Mouse (Mus musculus) c-Kit-positive CD71-positive TER-119-positive erythroid progenitor cells, embryonic 14.5 days (primary cell): Measurements from ENCODE around the gene Tipin.
A peak's percentile ranks its signal among the peaks of the same experiment; 100 is the strongest.
"Not testable (repeated sequence)": the region's sequence is repeated elsewhere in the genome, so short reads cannot be mapped to it uniquely, and the experiment has no call there.

Source experiments
- DNase-seq: peaks from one replicate; pipeline ENCODE4 v3.0.0-alpha.2; 2013; ENCODE audit warnings: low spot score

Tipin gene

GRCm38 (mm10) chr9:64281105-64281780 lies at the start of gene Tipin:
Tipin (plus strand) TSS chr9:64281581.
- DNase-seq: peak; percentile 94

- no peak for DNase-seq
These were observed 49.7 kb upstream of the Tipin start for GRCm38 (mm10) chr9:64231674-64232073.

- DNase-seq: no peak
These were observed 49.0 kb upstream of the Tipin start for GRCm38 (mm10) chr9:64232257-64232957.

- DNase-seq: no peak
These were observed 47.7 kb upstream of the Tipin start for GRCm38 (mm10) chr9:64233656-64234055.

GRCm38 (mm10) chr9:64234768-64235435 lies 46.5 kb upstream of the Tipin start, which contains the start of gene Uchl4:
Uchl4 (plus strand) TSS chr9:64235201.
- no peak for DNase-seq

- DNase-seq: no peak
These were observed 45.3 kb upstream of the Tipin start for GRCm38 (mm10) chr9:64236056-64236455.

GRCm38 (mm10) chr9:64240116-64240515 lies 41.3 kb upstream of the Tipin start:
- no peak for DNase-seq

- DNase-seq: no peak
These were observed 40.7 kb upstream of the Tipin start for GRCm38 (mm10) chr9:64240681-64241080.

- no peak for DNase-seq
These were observed 39.0 kb upstream of the Tipin start for GRCm38 (mm10) chr9:64242381-64242831.

GRCm38 (mm10) chr9:64249371-64249770 lies 32.0 kb upstream of the Tipin start:
- DNase-seq: no peak

GRCm38 (mm10) chr9:64250111-64250730 lies 31.2 kb upstream of the Tipin start:
- no peak for DNase-seq

GRCm38 (mm10) chr9:64252591-64253020 lies 28.8 kb upstream of the Tipin start:
- DNase-seq: peak; percentile 27

- DNase-seq: peak; percentile 100
These were observed 28.1 kb upstream of the Tipin start, which contains the start of gene Map2k1 for GRCm38 (mm10) chr9:64253021-64253904. Map2k1 (minus strand) TSS chr9:64253631.

GRCm38 (mm10) chr9:64255422-64255821 lies 26.0 kb upstream of the Tipin start:
- no peak for DNase-seq

- DNase-seq: no peak
These were observed 25.2 kb upstream of the Tipin start for GRCm38 (mm10) chr9:64256204-64256603.

- no peak for DNase-seq
These were observed 21.5 kb upstream of the Tipin start for GRCm38 (mm10) chr9:64259906-64260305.

- no peak for DNase-seq
These were observed 20.4 kb upstream of the Tipin start for GRCm38 (mm10) chr9:64261023-64261422.

GRCm38 (mm10) chr9:64264813-64265212 lies 16.6 kb upstream of the Tipin start:
- DNase-seq: no peak

GRCm38 (mm10) chr9:64267231-64267630 lies 14.2 kb upstream of the Tipin start:
- no peak for DNase-seq

GRCm38 (mm10) chr9:64268196-64268595 lies 13.2 kb upstream of the Tipin start:
- no peak for DNase-seq

GRCm38 (mm10) chr9:64268836-64269235 lies 12.5 kb upstream of the Tipin start:
- not testable (repeated sequence) for DNase-seq
